Mouse (Mus musculus): Measurements from ENCODE around the gene Dock6.

DNA sequence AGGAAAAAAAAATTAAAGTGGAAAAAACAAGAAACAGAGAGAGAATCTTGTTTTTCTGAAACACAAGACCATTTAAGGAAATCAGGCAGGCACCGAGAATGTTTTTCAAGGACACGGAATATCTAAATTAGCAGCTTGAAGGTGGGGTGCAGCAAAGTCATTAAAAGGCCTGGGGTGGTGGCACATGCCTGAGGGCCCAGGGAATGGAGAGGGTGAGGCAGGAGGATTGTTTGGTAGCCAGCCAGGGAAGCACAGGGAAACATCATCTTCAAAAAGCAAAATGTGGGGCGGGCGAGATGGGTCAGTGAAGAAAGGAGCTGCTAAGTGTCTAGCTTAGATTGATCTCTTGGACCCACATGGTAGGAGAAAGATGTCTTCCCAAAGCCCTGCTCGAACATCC is 64.8 kb downstream of the Dock6 start:
- TF ChIP-seq MAX (IDR thresholded peaks at IDR 0.05) (no peak), CTCF (IDR thresholded peaks at IDR 0.05; ENCODE audit: control insufficient read depth, insufficient read depth, insufficient read length) (no peak), MYOG (IDR thresholded peaks at IDR 0.05; ENCODE audit: control insufficient read depth, extremely low read depth, insufficient read length) (no peak), CEBPB (IDR thresholded peaks at IDR 0.05; ENCODE audit: low read depth) (no peak), USF1 (IDR thresholded peaks at IDR 0.05; ENCODE audit: low read depth) (no peak)
